Mouse (Mus musculus) spleen, adult 2 months (tissue): ENCODE results near the gene Krtdap. TPM values are rescaled to one million over a fixed set of nuclear protein-coding genes. Genes with fewer than 3 reads are reported as not detected.
A peak's percentile ranks its signal among the peaks of the same experiment; 100 is the strongest.
"Not testable (repeated sequence)": the region's sequence is repeated elsewhere in the genome, so short reads cannot be mapped to it uniquely, and the experiment has no call there.

Experiments used
- DNase-seq, 2 experiments: peaks; one replicate each; pipeline versions ENCODE4 v3.0.0 to v3.0.0-alpha.2; 2012 to 2021; ENCODE audit warnings: low spot score in 2 of 2, low read depth in 1 of 2
- H3K27ac ChIP-seq: fragments of 200-500 bp; 2 replicates; pipeline ENCODE4 v1.5.1; 2012; ENCODE audit warnings: low read length, inconsistent platforms; ENCODE audit not compliant: insufficient read depth
- H3K27me3 ChIP-seq: fragments of 200-500 bp; 2 replicates; pipeline ENCODE4 v1.6.1; 2012; ENCODE audit warnings: mild to moderate bottlenecking, moderate library complexity, low read length, inconsistent platforms; ENCODE audit not compliant: control insufficient read depth, insufficient read depth
- H3K36me3 ChIP-seq: fragments of 200-500 bp; 2 replicates; pipeline ENCODE4 v1.6.1; 2012; ENCODE audit warnings: mild to moderate bottlenecking, low read length, inconsistent platforms; ENCODE audit not compliant: control insufficient read depth, insufficient read depth
- H3K4me1 ChIP-seq: fragments of 200-500 bp; 2 replicates; pipeline ENCODE4 v1.6.1; 2011; ENCODE audit warnings: inconsistent platforms; ENCODE audit not compliant: control insufficient read depth, insufficient read depth, insufficient read length
- H3K4me3 ChIP-seq: fragments of 200-500 bp; 2 replicates; pipeline ENCODE4 v1.5.1; 2011; ENCODE audit warnings: mild to moderate bottlenecking, inconsistent platforms; ENCODE audit not compliant: insufficient read depth, insufficient read length; ENCODE audit errors: extremely low read depth
- CTCF ChIP-seq: fragments of 200-500 bp; IDR thresholded peaks from 2 replicates; pipeline ENCODE4 v1.5.1; 2011; ENCODE audit warnings: mild to moderate bottlenecking, inconsistent platforms; ENCODE audit not compliant: insufficient read depth, insufficient read length, insufficient replicate concordance; ENCODE audit errors: extremely low read depth
- POLR2A ChIP-seq: fragments of 200-500 bp; IDR thresholded peaks from 2 replicates; pipeline ENCODE4 v1.6.1; 2011; ENCODE audit warnings: low read depth, low read length, inconsistent platforms
- WGBS: fragments of 180-500 bp; shearing (Covaris S2); methylation state at CpG from one replicate; pipeline ENCODE4 v1.1.7; 2018; 5-methylcytosine and 5-hydroxymethylcytosine counted together
- polyA plus RNA-seq: library from polyadenylated mRNA; depleted of rRNA; stranded (reverse); fragments of >200 nt; gene quantifications from 2 replicates; pipeline ENCODE4 v1.2.3, GENCODE M21; 2012; rRNA removed

Krtdap gene
- polyA plus RNA-seq, 1 experiment: not detected

GRCm38 (mm10) chr7:30832261-30832660, 44.6 kb downstream of the Krtdap start:
- no peak for TF ChIP-seq CTCF
- no peak for TF ChIP-seq POLR2A
- Histone ChIP-seq H3K36me3 (no peaks in the 10 kb centered on the region), H3K4me1 (peaks cover 3% of the 10 kb centered on the region; the same call in 1 of the 2 replicates), H3K27me3 (no peaks in the 10 kb centered on the region), H3K27ac (peak overlapping the region; percentile 20; the same call in 1 of the 2 replicates), H3K4me3 (no peak overlapping the region)
- no peak for DNase-seq
- 36% methylated on average over 17 of the region's 17 CpGs for WGBS

DNA sequence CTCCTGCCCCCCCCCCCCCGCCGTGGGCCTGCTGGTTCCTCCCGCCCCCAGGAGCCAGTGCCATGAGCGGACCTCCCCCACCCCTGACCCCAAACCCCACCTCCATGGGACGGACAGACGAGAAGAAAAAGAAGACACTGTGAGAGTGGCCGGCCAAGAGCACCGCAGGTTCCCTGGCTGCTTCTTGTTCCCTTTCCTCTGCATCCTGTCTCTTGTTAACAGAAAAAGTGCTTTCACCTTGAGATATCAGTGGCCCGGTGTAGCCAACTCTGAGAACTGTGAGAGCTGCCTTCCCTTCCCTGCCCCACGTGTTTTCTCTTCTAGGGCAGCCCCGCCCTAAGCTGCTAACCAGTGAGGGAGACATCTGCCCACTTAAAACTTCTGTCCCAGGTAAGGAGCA, 45.0 kb downstream of the Krtdap start:
- 8% methylated on average over 7 of the region's 11 CpGs for WGBS
- not testable (repeated sequence) for DNase-seq

GRCm38 (mm10) chr7:30837277-30837676, 49.6 kb downstream of the Krtdap start:
- no peak for TF ChIP-seq CTCF
- TF ChIP-seq POLR2A: no peak
- DNase-seq: no peak
- Histone ChIP-seq H3K4me1 (peaks cover 8% of the 10 kb centered on the region; the same call in 1 of the 2 replicates), H3K27me3 (no peaks in the 10 kb centered on the region), H3K27ac (no peak overlapping the region), H3K4me3 (no peak overlapping the region), H3K36me3 (no peaks in the 10 kb centered on the region)

More for the DNA sequence above, 45.0 kb downstream of the Krtdap start:
- H3K27me3 ChIP-seq, H3K4me3 ChIP-seq, H3K4me1 ChIP-seq, H3K27ac ChIP-seq, H3K36me3 ChIP-seq: not testable (repeated sequence)

GRCm38 (mm10) chr7:30840306-30840705, 52.6 kb downstream of the Krtdap start:
- no peaks in the 10 kb centered on the region for H3K27me3 ChIP-seq
- H3K4me3 ChIP-seq: no peak overlapping the region
- TF ChIP-seq CTCF (no peak), POLR2A (no peak)
- H3K27ac ChIP-seq: no peak overlapping the region
- no peak for DNase-seq
- H3K4me1 ChIP-seq: peaks cover 12% of the 10 kb centered on the region; the same call in 1 of the 2 replicates
- 87% methylated on average over 3 of the region's 3 CpGs for WGBS
- no peaks in the 10 kb centered on the region for H3K36me3 ChIP-seq

Other genes starting within 250 kb of the Krtdap start
- gene Hspb6, start 235.7 kb upstream of the Krtdap start, polyA plus RNA-seq: 10.7 and 12.1 TPM in 2 replicates
- gene Proser3, start 235.6 kb upstream of the Krtdap start, polyA plus RNA-seq: 8.5 and 10.8 TPM in 2 replicates
- gene Lin37, start 228.1 kb upstream of the Krtdap start, polyA plus RNA-seq: 34.9 and 36.4 TPM in 2 replicates
- gene U2af1l4, start 224.6 kb upstream of the Krtdap start, polyA plus RNA-seq: 31.6 and 36.5 TPM in 2 replicates
- 3.1 and 4.4 TPM in 2 replicates for gene Gm49396, start 224.6 kb upstream of the Krtdap start, polyA plus RNA-seq
- gene Psenen, start 224.3 kb upstream of the Krtdap start, polyA plus RNA-seq: 85.2 and 86.9 TPM in 2 replicates
- 17.0 and 19.0 TPM in 2 replicates for gene Igflr1, start 222.5 kb upstream of the Krtdap start, polyA plus RNA-seq
- 59.7 and 71.7 TPM in 2 replicates for gene Kmt2b, start 199.2 kb upstream of the Krtdap start, polyA plus RNA-seq
- gene Zbtb32, start 189.0 kb upstream of the Krtdap start, polyA plus RNA-seq: 10.2 and 10.3 TPM in 2 replicates
- 0.88 and 1.2 TPM in 2 replicates for gene Upk1a, start 175.0 kb upstream of the Krtdap start, polyA plus RNA-seq
- 116 and 120 TPM in 2 replicates for gene Cox6b1, start 161.7 kb upstream of the Krtdap start, polyA plus RNA-seq
- gene Etv2, start 152.0 kb upstream of the Krtdap start, polyA plus RNA-seq: not detected in 2 replicates
- gene Rbm42, start 137.6 kb upstream of the Krtdap start, polyA plus RNA-seq: 56.5 and 74.5 TPM in 2 replicates
- 13.3 and 18.5 TPM in 2 replicates for gene Haus5, start 122.9 kb upstream of the Krtdap start, polyA plus RNA-seq
- not detected in 2 replicates for gene Pmis2, start 116.3 kb upstream of the Krtdap start, polyA plus RNA-seq
- gene 2200002J24Rik, start 89.0 kb upstream of the Krtdap start, polyA plus RNA-seq: 0.41 and 0.63 TPM in 2 replicates
- 0.90 and 1.0 TPM in 2 replicates for gene Atp4a, start 75.7 kb upstream of the Krtdap start, polyA plus RNA-seq
- gene Tmem147, start 58.4 kb upstream of the Krtdap start, polyA plus RNA-seq: 103 and 107 TPM in 2 replicates
- 0.12 TPM in 1 of 2 replicates, not detected in the other for gene Gapdhs, start 44.2 kb upstream of the Krtdap start, polyA plus RNA-seq
- 0.47 and 0.97 TPM in 2 replicates for gene Sbsn, start 36.4 kb upstream of the Krtdap start, polyA plus RNA-seq
- 1.1 and 1.5 TPM in 2 replicates for gene Dmkn, start 24.1 kb upstream of the Krtdap start, polyA plus RNA-seq
- 19.2 and 38.6 TPM in 2 replicates for gene Ffar2, start 35.9 kb downstream of the Krtdap start, polyA plus RNA-seq
- gene Ffar3, start 68.3 kb downstream of the Krtdap start, polyA plus RNA-seq: 0.59 and 0.84 TPM in 2 replicates
- 17.0 and 20.1 TPM in 2 replicates for gene Ffar1, start 73.7 kb downstream of the Krtdap start, polyA plus RNA-seq
- gene Cd22, start 92.4 kb downstream of the Krtdap start, polyA plus RNA-seq: 269 and 316 TPM in 2 replicates
- gene Mag, start 127.0 kb downstream of the Krtdap start, polyA plus RNA-seq: 3.5 TPM in 2 replicates
- 15.6 and 18.2 TPM in 2 replicates for gene Hamp2, start 136.8 kb downstream of the Krtdap start, polyA plus RNA-seq
- 0.82 TPM in 1 of 2 replicates, not detected in the other for gene Hamp, start 156.1 kb downstream of the Krtdap start, polyA plus RNA-seq
- gene Usf2, start 168.9 kb downstream of the Krtdap start, polyA plus RNA-seq: 151 and 196 TPM in 2 replicates
- gene Lsr, start 185.6 kb downstream of the Krtdap start, polyA plus RNA-seq: 7.5 and 9.4 TPM in 2 replicates
- 0.35 and 0.63 TPM in 2 replicates for gene Fam187b, start 185.9 kb downstream of the Krtdap start, polyA plus RNA-seq